Mouse (Mus musculus) heart, postnatal 14 days (tissue): ENCODE results near the gene Nln. TPM values are rescaled to one million over a fixed set of nuclear protein-coding genes. Genes with fewer than 3 reads are reported as not detected.

Experiments used
- DNase-seq, 2 experiments: peaks; one replicate each; pipeline ENCODE4 v3.0.0; 2021 to 2022
- intact Hi-C: fragments of 180-260 bp; cut with DNase I; formaldehyde crosslinking; loops from one replicate; pipeline ENCODE4 v1.15.1; 2025
- total RNA-seq, 2 experiments: library from RNA; stranded (reverse); gene quantifications; 2 replicates each; pipeline ENCODE4 v1.2.3; 2021

Gene Nln
- total RNA-seq, 2 experiments from 2014 or later, result 13.9 to 14.9 TPM

- intact Hi-C loops, result no loop called here
- DNase-seq, result no peak
Measured at GRCm38 (mm10) chr13:104058761-104059160, 50.7 kb downstream of the Nln start.

- no peak for DNase-seq
- intact Hi-C loops, result no loop called here
Measured at GRCm38 (mm10) chr13:104052271-104052753, 57.1 kb downstream of the Nln start.

GRCm38 (mm10) chr13:104048835-104049234 lies 60.6 kb downstream of the Nln start:
- intact Hi-C loops, result loop anchor here (5.0 kb wide), 3 partner anchors 38 to 342 kb away; no protein-coding TSS in a partner anchor
- DNase-seq, result peak; percentile 34 to 67

- no peak for DNase-seq
- intact Hi-C loops, result loop anchor here (5.0 kb wide), 3 partner anchors 42 to 338 kb away; no protein-coding TSS in a partner anchor
Measured at GRCm38 (mm10) chr13:104045108-104045507, 64.3 kb downstream of the Nln start.

GRCm38 (mm10) chr13:104044332-104044731 lies 65.1 kb downstream of the Nln start:
- DNase-seq, result no peak
- intact Hi-C loops, result no loop called here

- intact Hi-C loops, result no loop called here
- no peak for DNase-seq
Measured at GRCm38 (mm10) chr13:104042738-104043137, 66.7 kb downstream of the Nln start.

GRCm38 (mm10) chr13:104041481-104041880 lies 67.9 kb downstream of the Nln start:
- no peak for DNase-seq
- intact Hi-C loops, result no loop called here

- intact Hi-C loops, result no loop called here
- DNase-seq, result no peak
Measured at GRCm38 (mm10) chr13:104040950-104041349, 68.5 kb downstream of the Nln start.

GRCm38 (mm10) chr13:104039861-104040260 lies 69.6 kb downstream of the Nln start:
- no peak for DNase-seq
- intact Hi-C loops, result loop anchor here (5.0 kb wide), 1 partner anchor 118 kb away; the partner anchor contains the start of gene Erbin

- intact Hi-C loops, result loop anchor here (5.0 kb wide), 1 partner anchor 117 kb away; the partner anchor contains the start of gene Erbin
Measured at GRCm38 (mm10) chr13:104038891-104039290, 70.5 kb downstream of the Nln start.

GRCm38 (mm10) chr13:104038358-104038757 lies 71.1 kb downstream of the Nln start:
- intact Hi-C loops, result loop anchor here (5.0 kb wide), 1 partner anchor 116 kb away; the partner anchor contains the start of gene Erbin
- no peak for DNase-seq

More at GRCm38 (mm10) chr13:104038891-104039290, 70.5 kb downstream of the Nln start:
- no peak for DNase-seq

GRCm38 (mm10) chr13:104037531-104038290 lies 71.7 kb downstream of the Nln start:
- no peak for DNase-seq
- intact Hi-C loops, result loop anchor here (5.0 kb wide), 1 partner anchor 115 kb away; the partner anchor contains the start of gene Erbin

- peak; percentile 59 to 77 for DNase-seq
- intact Hi-C loops, result loop anchor here (5.0 kb wide), 1 partner anchor 114 kb away; the partner anchor contains the start of gene Erbin
Measured at GRCm38 (mm10) chr13:104036494-104037290, 72.7 kb downstream of the Nln start.

- no peak for DNase-seq
- intact Hi-C loops, result loop anchor here (5.0 kb wide), 1 partner anchor 113 kb away; the partner anchor contains the start of gene Erbin
Measured at GRCm38 (mm10) chr13:104035651-104036050, 73.8 kb downstream of the Nln start.

- intact Hi-C loops, result loop anchor here (5.0 kb wide), 1 partner anchor 113 kb away; the partner anchor contains the start of gene Erbin
- no peak for DNase-seq
Measured at GRCm38 (mm10) chr13:104034854-104035253, 74.6 kb downstream of the Nln start.

- peak; percentile 34 to 52 for DNase-seq
- intact Hi-C loops, result no loop called here
Measured at GRCm38 (mm10) chr13:104032620-104033133, 76.7 kb downstream of the Nln start.

- DNase-seq, result peak; percentile 29 to 41
- intact Hi-C loops, result no loop called here
Measured at GRCm38 (mm10) chr13:104031821-104032331, 77.5 kb downstream of the Nln start.

- DNase-seq, result no peak
- intact Hi-C loops, result no loop called here
Measured at GRCm38 (mm10) chr13:104030956-104031355, 78.5 kb downstream of the Nln start.

- no peak for DNase-seq
- intact Hi-C loops, result no loop called here
Measured at GRCm38 (mm10) chr13:104029511-104029910, 79.9 kb downstream of the Nln start.

- intact Hi-C loops, result no loop called here
- DNase-seq, result no peak
Measured at GRCm38 (mm10) chr13:104029089-104029488, 80.3 kb downstream of the Nln start.
